Mouse (Mus musculus) NIH3T3 (cell line): ENCODE data around the gene Olfr38.

Source experiments
- DNase-seq: peaks from one replicate; pipeline ENCODE4 v3.0.0-alpha.2; 2012; ENCODE audit warnings: low read depth

The Olfr38 gene

GRCm38 (mm10) chr6:42756104-42756503, at the start of gene Olfr38:
TSS of gene Olfr38 (plus strand) at chr6:42756404.
- DNase-seq = no peak

- DNase-seq = peak; percentile 95
These were observed 46.7 kb upstream of the Olfr38 start, which contains the start of gene Tcaf1 for GRCm38 (mm10) chr6:42709291-42710211. TSS of gene Tcaf1 (minus strand) at chr6:42710088.

- DNase-seq = no peak
These were observed 41.5 kb upstream of the Olfr38 start for GRCm38 (mm10) chr6:42714668-42715067.

- DNase-seq = no peak
These were observed 38.2 kb upstream of the Olfr38 start for GRCm38 (mm10) chr6:42717973-42718372.

- no peak for DNase-seq
These were observed 17.1 kb upstream of the Olfr38 start, which contains the start of gene Olfr453 for GRCm38 (mm10) chr6:42739071-42739470. TSS of gene Olfr453 (plus strand) at chr6:42739371.

- DNase-seq = no peak
These were observed 13.9 kb upstream of the Olfr38 start for GRCm38 (mm10) chr6:42742303-42742702.

GRCm38 (mm10) chr6:42747846-42748245, 8.4 kb upstream of the Olfr38 start:
- no peak for DNase-seq

GRCm38 (mm10) chr6:42777066-42777465, 20.9 kb downstream of the Olfr38 start:
- DNase-seq = no peak

GRCm38 (mm10) chr6:42784793-42785192, 28.6 kb downstream of the Olfr38 start, which contains the start of gene Olfr452:
TSS of gene Olfr452 (plus strand) at chr6:42785093.
- DNase-seq = no peak

- DNase-seq = no peak
These were observed 34.2 kb downstream of the Olfr38 start for GRCm38 (mm10) chr6:42790247-42790948.

GRCm38 (mm10) chr6:42790949-42791556, 34.8 kb downstream of the Olfr38 start:
- no peak for DNase-seq

- no peak for DNase-seq
These were observed 38.8 kb downstream of the Olfr38 start for GRCm38 (mm10) chr6:42794982-42795381.

GRCm38 (mm10) chr6:42811639-42812038, 55.4 kb downstream of the Olfr38 start, which contains the start of gene Olfr450:
TSS of gene Olfr450 (plus strand) at chr6:42811939.
- DNase-seq = no peak
